Mouse (Mus musculus): ENCODE measurements around the gene Prss30.

The Prss30 gene

GRCm38 (mm10) chr17:23980297-23980909 lies at the start of gene Prss30:
TSS of gene Prss30 (minus strand) at chr17:23980566.
- DNase-seq (ENCODE audit: low spot score): no peak

GRCm38 (mm10) chr17:24029477-24029876 lies 49.1 kb upstream of the Prss30 start:
- DNase-seq (ENCODE audit: low spot score): no peak

GRCm38 (mm10) chr17:24021375-24022199 lies 41.2 kb upstream of the Prss30 start:
- peak; percentile 83 for DNase-seq (ENCODE audit: low spot score)

GRCm38 (mm10) chr17:24020696-24021095 lies 40.3 kb upstream of the Prss30 start:
- peak; percentile 72 for DNase-seq (ENCODE audit: low spot score)

- no peak for DNase-seq (ENCODE audit: low spot score)
These were observed 35.4 kb upstream of the Prss30 start for GRCm38 (mm10) chr17:24015727-24016126.

GRCm38 (mm10) chr17:24014433-24014965 lies 34.1 kb upstream of the Prss30 start:
- no peak for DNase-seq (ENCODE audit: low spot score)

- peak; percentile 41 for DNase-seq (ENCODE audit: low spot score)
These were observed 32.6 kb upstream of the Prss30 start for GRCm38 (mm10) chr17:24012921-24013320.

- no peak for DNase-seq (ENCODE audit: low spot score)
These were observed 29.3 kb upstream of the Prss30 start for GRCm38 (mm10) chr17:24009617-24010016.

- DNase-seq (ENCODE audit: low spot score): no peak
These were observed 27.7 kb upstream of the Prss30 start for GRCm38 (mm10) chr17:24008105-24008504.

- peak; percentile 69 for DNase-seq (ENCODE audit: low spot score)
These were observed 27.0 kb upstream of the Prss30 start for GRCm38 (mm10) chr17:24007391-24007790.

GRCm38 (mm10) chr17:24006930-24007329 lies 26.6 kb upstream of the Prss30 start:
- DNase-seq (ENCODE audit: low spot score): no peak

- DNase-seq (ENCODE audit: low spot score): no peak
These were observed 24.7 kb upstream of the Prss30 start for GRCm38 (mm10) chr17:24005049-24005448.

- DNase-seq (ENCODE audit: low spot score): no peak
These were observed 23.8 kb upstream of the Prss30 start for GRCm38 (mm10) chr17:24004071-24004665.

GRCm38 (mm10) chr17:24000404-24000803 lies 20.0 kb upstream of the Prss30 start:
- DNase-seq (ENCODE audit: low spot score): peak; percentile 66

- DNase-seq (ENCODE audit: low spot score): no peak
These were observed 18.0 kb upstream of the Prss30 start for GRCm38 (mm10) chr17:23998383-23998782.

GRCm38 (mm10) chr17:23997901-23998300 lies 17.5 kb upstream of the Prss30 start, which contains the start of gene Prss22:
TSS of gene Prss22 (minus strand) at chr17:23998100.
- no peak for DNase-seq (ENCODE audit: low spot score)

- DNase-seq (ENCODE audit: low spot score): no peak
These were observed 15.1 kb upstream of the Prss30 start for GRCm38 (mm10) chr17:23995421-23995820.

- no peak for DNase-seq (ENCODE audit: low spot score)
These were observed 14.3 kb upstream of the Prss30 start for GRCm38 (mm10) chr17:23994667-23995066.

GRCm38 (mm10) chr17:23993559-23994428 lies 13.4 kb upstream of the Prss30 start:
- peak; percentile 41 for DNase-seq (ENCODE audit: low spot score)

- DNase-seq (ENCODE audit: low spot score): no peak
These were observed 12.6 kb upstream of the Prss30 start for GRCm38 (mm10) chr17:23992789-23993553.

GRCm38 (mm10) chr17:23989802-23990201 lies 9.4 kb upstream of the Prss30 start:
- DNase-seq (ENCODE audit: low spot score): no peak
